Mouse (Mus musculus) hindbrain, postnatal 0 days (tissue): Measurements from ENCODE around the gene Sik3. TPM values are rescaled to one million over a fixed set of nuclear protein-coding genes. Genes with fewer than 3 reads are reported as not detected.
A peak's percentile ranks its signal among the peaks of the same experiment; 100 is the strongest.

Source experiments
- ATAC-seq: fragments of 200-750 bp; cut with Nextera tagmentation; 2 replicates; pipeline ENCODE4 v1.8.0; 2017; ENCODE audit warnings: mild to moderate bottlenecking, moderate TSS enrichment, moderate library complexity
- DNase-seq: peaks from one replicate; pipeline ENCODE4 v3.0.0-alpha.2; 2015; ENCODE audit warnings: low spot score
- H3K27ac ChIP-seq: fragments of 300-500 bp; sonication (generic); 2 replicates; pipeline ENCODE4 v1.5.1; 2014; ENCODE audit warnings: mild to moderate bottlenecking
- H3K27me3 ChIP-seq: fragments of 300-500 bp; sonication (generic); 2 replicates; pipeline ENCODE4 v1.6.1; 2014; ENCODE audit warnings: low read length, mixed read lengths; ENCODE audit not compliant: insufficient read depth
- H3K36me3 ChIP-seq: fragments of 300-500 bp; sonication (generic); 2 replicates; pipeline ENCODE4 v1.6.1; 2014; ENCODE audit warnings: low read length, mixed read lengths; ENCODE audit not compliant: insufficient read depth
- H3K4me1 ChIP-seq: fragments of 300-500 bp; sonication (generic); 2 replicates; pipeline ENCODE4 v1.6.1; 2014; ENCODE audit warnings: antibody characterized with exemption, low read length, mixed read lengths; ENCODE audit not compliant: insufficient read depth
- H3K4me2 ChIP-seq: fragments of 300-500 bp; sonication (generic); 2 replicates; pipeline ENCODE4 v1.6.1; 2014; ENCODE audit warnings: low read depth, mild to moderate bottlenecking, low read length, moderate library complexity, mixed read lengths
- H3K4me3 ChIP-seq: fragments of 300-500 bp; sonication (generic); 2 replicates; pipeline ENCODE4 v1.5.1; 2014; ENCODE audit warnings: low read length
- H3K9ac ChIP-seq: fragments of 300-500 bp; sonication (generic); replicated peaks from 2 replicates; pipeline ENCODE4 v1.6.1; 2014; ENCODE audit warnings: mild to moderate bottlenecking, low read length, moderate library complexity, mixed read lengths
- H3K9me3 ChIP-seq: fragments of 300-500 bp; sonication (generic); 2 replicates; pipeline ENCODE4 v1.6.1; 2016; ENCODE audit warnings: low read length, mixed read lengths
- CTCF ChIP-seq: IDR thresholded peaks from 2 replicates; pipeline ENCODE4 v1.5.1; 2016; ENCODE audit warnings: antibody characterized with exemption, control low read depth, low read depth
- WGBS: fragments of 180-500 bp; shearing (Covaris S2); extraction: QIAGEN DNeasy Blood & Tissue Kit; methylation state at CpG from one replicate; pipeline ENCODE4 v1.1.7; 2014; 5-methylcytosine and 5-hydroxymethylcytosine counted together
- polyA plus RNA-seq: library from polyadenylated mRNA; unstranded; fragments of >200 nt; fragmentation: Nextera tagmentation; extraction: Ambion mirVana; gene quantifications from 2 replicates; pipeline ENCODE4 v1.2.1, GENCODE M21; 2015
- total RNA-seq: library from RNA; depleted of rRNA; stranded (reverse); fragments of >200 nt; gene quantifications from 2 replicates; pipeline ENCODE4 v1.2.3, GENCODE M21; 2014

The Sik3 gene
- total and polyA plus RNA-seq, 2 experiments from 2014 or later, result 12.5 to 37.1 TPM

GRCm38 (mm10) chr9:46185191-46185590 is 172.6 kb downstream of the Sik3 start:
- Histone ChIP-seq H3K4me3 (no peak overlapping the region), H3K9ac (no peak overlapping the region), H3K9me3 (no peaks in the 10 kb centered on the region), H3K27ac (no peak overlapping the region), H3K36me3 (no peaks in the 10 kb centered on the region), H3K27me3 (no peaks in the 10 kb centered on the region), H3K4me2 (no peak overlapping the region), H3K4me1 (0 out of 2 replicates have a peak, but pooled peaks cover 6% of the 10 kb centered on the region)
- TF ChIP-seq CTCF, result peak; percentile 63
- no peak for ATAC-seq
- peak; percentile 50 for DNase-seq
- WGBS, result 35% methylated on average over 2 of the region's 2 CpGs

- Histone ChIP-seq H3K36me3 (no peaks in the 10 kb centered on the region), H3K4me2 (no peak overlapping the region), H3K4me3 (no peak overlapping the region), H3K27ac (no peak overlapping the region), H3K27me3 (no peaks in the 10 kb centered on the region), H3K4me1 (no peaks in the 10 kb centered on the region), H3K9me3 (no peaks in the 10 kb centered on the region), H3K9ac (no peak overlapping the region)
- ATAC-seq (no peak), DNase-seq (no peak)
- 90% methylated on average over 1 of the region's 1 CpGs for WGBS
- peak; percentile 38 for TF ChIP-seq CTCF
These were observed 173.8 kb downstream of the Sik3 start for GRCm38 (mm10) chr9:46186387-46186786.

- TF ChIP-seq CTCF, result no peak
- no peak overlapping the region for H3K27ac ChIP-seq
- H3K27me3 ChIP-seq, result no peaks in the 10 kb centered on the region
- H3K4me1 ChIP-seq, result no peaks in the 10 kb centered on the region
- H3K36me3 ChIP-seq, result no peaks in the 10 kb centered on the region
- H3K9ac ChIP-seq, result no peak overlapping the region
- H3K4me3 ChIP-seq, result no peak overlapping the region
- no peak for ATAC-seq
- 79% methylated on average over 4 of the region's 4 CpGs for WGBS
- no peak overlapping the region for H3K4me2 ChIP-seq
- DNase-seq, result no peak
- no peaks in the 10 kb centered on the region for H3K9me3 ChIP-seq
These were observed 175.8 kb downstream of the Sik3 start for GRCm38 (mm10) chr9:46188370-46188769.

- Histone ChIP-seq H3K9me3 (no peaks in the 10 kb centered on the region), H3K4me1 (no peaks in the 10 kb centered on the region), H3K4me3 (no peak overlapping the region), H3K9ac (no peak overlapping the region), H3K27ac (peak overlapping the region; percentile 37; the same call in 1 of the 2 replicates), H3K27me3 (no peaks in the 10 kb centered on the region), H3K36me3 (no peaks in the 10 kb centered on the region), H3K4me2 (no peak overlapping the region)
- peak; percentile 29 for DNase-seq
- TF ChIP-seq CTCF, result no peak
- WGBS, result 43% methylated on average over 5 of the region's 5 CpGs
- ATAC-seq, result peak; percentile 43; the same call in 1 of the 2 replicates
These were observed 176.3 kb downstream of the Sik3 start for GRCm38 (mm10) chr9:46188956-46189355.

- Histone ChIP-seq H3K9ac (no peak overlapping the region), H3K27me3 (no peaks in the 10 kb centered on the region), H3K9me3 (no peaks in the 10 kb centered on the region), H3K4me3 (no peak overlapping the region), H3K4me1 (no peaks in the 10 kb centered on the region), H3K4me2 (no peak overlapping the region), H3K27ac (peak overlapping the region; percentile 37; the same call in 1 of the 2 replicates), H3K36me3 (no peaks in the 10 kb centered on the region)
- whole genome bisulfite sequencing, result 71% methylated on average over 10 of the region's 10 CpGs
- TF ChIP-seq CTCF, result peak; percentile 48
- peak; percentile 78 for ATAC-seq
- DNase-seq, result peak; percentile 58
These were observed 176.8 kb downstream of the Sik3 start for GRCm38 (mm10) chr9:46189381-46189780.

GRCm38 (mm10) chr9:46191234-46191633 is 178.6 kb downstream of the Sik3 start:
- no peaks in the 10 kb centered on the region for H3K27me3 ChIP-seq
- no peak overlapping the region for H3K4me3 ChIP-seq
- H3K36me3 ChIP-seq, result peaks cover 11% of the 10 kb centered on the region; the same call in 1 of the 2 replicates
- no peak overlapping the region for H3K9ac ChIP-seq
- H3K9me3 ChIP-seq, result no peaks in the 10 kb centered on the region
- no peak for TF ChIP-seq CTCF
- WGBS, result 70% methylated on average over 8 of the region's 8 CpGs
- ATAC-seq (no peak), DNase-seq (no peak)
- H3K27ac ChIP-seq, result no peak overlapping the region
- no peaks in the 10 kb centered on the region for H3K4me1 ChIP-seq
- no peak overlapping the region for H3K4me2 ChIP-seq

- WGBS, result 9% methylated on average over 1 of the region's 1 CpGs
- Histone ChIP-seq H3K36me3 (peaks cover 15% of the 10 kb centered on the region; the same call in 1 of the 2 replicates), H3K4me2 (no peak overlapping the region), H3K4me1 (no peaks in the 10 kb centered on the region), H3K27me3 (no peaks in the 10 kb centered on the region), H3K27ac (no peak overlapping the region), H3K9ac (no peak overlapping the region), H3K9me3 (no peaks in the 10 kb centered on the region), H3K4me3 (no peak overlapping the region)
- peak; percentile 88 for DNase-seq
- peak; percentile 73 for TF ChIP-seq CTCF
- ATAC-seq, result no peak
These were observed 179.0 kb downstream of the Sik3 start for GRCm38 (mm10) chr9:46191644-46192043.
